Mouse (Mus musculus): ENCODE results near the gene Ly6g6d. TPM values are rescaled to one million over a fixed set of nuclear protein-coding genes. Genes with fewer than 3 reads are reported as not detected.

The Ly6g6d gene
- polyA plus RNA-seq, 1 experiment from 2014 or later: 1.4 TPM

GRCm38 (mm10) chr17:35021842-35022477, 55.9 kb downstream of the Ly6g6d start:
- 59% methylated on average over 6 of the region's 6 CpGs for WGBS
- no peak overlapping the region for H3K9ac ChIP-seq (ENCODE audit: low read depth, low read length)
- DNase-seq (ENCODE audit: low spot score) (no peak), ATAC-seq (ENCODE audit: low read depth) (no peak)
- peaks cover 4% of the 10 kb centered on the region for H3K4me1 ChIP-seq (ENCODE audit: control insufficient read depth, insufficient read depth, low read length)
- H3K4me2 ChIP-seq (ENCODE audit: low read depth, low read length): no peak overlapping the region
- peak overlapping the region; percentile 29; the same call in 1 of the 2 replicates for H3K27ac ChIP-seq (replicated peaks; ENCODE audit: low read depth, low read length)
- H3K4me3 ChIP-seq (ENCODE audit: low read depth, low read length): no peak overlapping the region
- H3K36me3 ChIP-seq (ENCODE audit: control insufficient read depth, insufficient read depth, low read length): no peaks in the 10 kb centered on the region
- no peaks in the 10 kb centered on the region for H3K27me3 ChIP-seq (replicated peaks; ENCODE audit: control insufficient read depth, insufficient read depth, low read length)
- H3K9me3 ChIP-seq (ENCODE audit: control insufficient read depth, low read length): no peaks in the 10 kb centered on the region

Other genes with a start within 250 kb of the Ly6g6d start
- gene Stk19, start 241.1 kb downstream of the Ly6g6d start, polyA plus RNA-seq (2014; fragmentation: Nextera tagmentation; extraction: Ambion mirVana): 21.1 and 21.7 TPM in 2 replicates
- 53.0 and 54.2 TPM in 2 replicates for gene Dxo, start 241.0 kb downstream of the Ly6g6d start, polyA plus RNA-seq (2014; fragmentation: Nextera tagmentation; extraction: Ambion mirVana)
- gene Skiv2l, start 227.9 kb downstream of the Ly6g6d start, polyA plus RNA-seq (2014; fragmentation: Nextera tagmentation; extraction: Ambion mirVana): 38.9 and 46.6 TPM in 2 replicates
- gene Nelfe, start 227.7 kb downstream of the Ly6g6d start, polyA plus RNA-seq (2014; fragmentation: Nextera tagmentation; extraction: Ambion mirVana): 85.8 and 99.8 TPM in 2 replicates
- gene Cfb, start 215.5 kb downstream of the Ly6g6d start, polyA plus RNA-seq (2014; fragmentation: Nextera tagmentation; extraction: Ambion mirVana): 1.8 and 2.2 TPM in 2 replicates
- 0.83 and 1.0 TPM in 2 replicates for gene Zbtb12, start 198.6 kb downstream of the Ly6g6d start, polyA plus RNA-seq (2014; fragmentation: Nextera tagmentation; extraction: Ambion mirVana)
- gene Gm20547, start 196.0 kb downstream of the Ly6g6d start, polyA plus RNA-seq (2014; fragmentation: Nextera tagmentation; extraction: Ambion mirVana): not detected in 2 replicates
- 4.0 and 5.6 TPM in 2 replicates for gene C2, start 179.8 kb downstream of the Ly6g6d start, polyA plus RNA-seq (2014; fragmentation: Nextera tagmentation; extraction: Ambion mirVana)
- 61.0 and 65.7 TPM in 2 replicates for gene Ehmt2, start 179.6 kb downstream of the Ly6g6d start, polyA plus RNA-seq (2014; fragmentation: Nextera tagmentation; extraction: Ambion mirVana)
- 0.14 and 0.53 TPM in 2 replicates for gene Slc44a4, start 163.6 kb downstream of the Ly6g6d start, polyA plus RNA-seq (2014; fragmentation: Nextera tagmentation; extraction: Ambion mirVana)
- 15.0 and 15.4 TPM in 2 replicates for gene Neu1, start 146.8 kb downstream of the Ly6g6d start, polyA plus RNA-seq (2014; fragmentation: Nextera tagmentation; extraction: Ambion mirVana)
- 0.69 and 2.3 TPM in 2 replicates for gene Hspa1b, start 118.8 kb downstream of the Ly6g6d start, polyA plus RNA-seq (2014; fragmentation: Nextera tagmentation; extraction: Ambion mirVana)
- gene Gm20481, start 108.2 kb downstream of the Ly6g6d start, polyA plus RNA-seq (2014; fragmentation: Nextera tagmentation; extraction: Ambion mirVana): not detected in 2 replicates
- 7.3 TPM in 2 replicates for gene Hspa1a, start 105.9 kb downstream of the Ly6g6d start, polyA plus RNA-seq (2014; fragmentation: Nextera tagmentation; extraction: Ambion mirVana)
- gene Hspa1l, start 105.4 kb downstream of the Ly6g6d start, polyA plus RNA-seq (2014; fragmentation: Nextera tagmentation; extraction: Ambion mirVana): 0.99 and 1.0 TPM in 2 replicates
- gene Lsm2, start 96.2 kb downstream of the Ly6g6d start, polyA plus RNA-seq (2014; fragmentation: Nextera tagmentation; extraction: Ambion mirVana): 151 and 159 TPM in 2 replicates
- gene Vars, start 77.1 kb downstream of the Ly6g6d start, polyA plus RNA-seq (2014; fragmentation: Nextera tagmentation; extraction: Ambion mirVana): 80.3 and 87.7 TPM in 2 replicates
- 0.07 and 0.20 TPM in 2 replicates for gene Vwa7, start 61.5 kb downstream of the Ly6g6d start, polyA plus RNA-seq (2014; fragmentation: Nextera tagmentation; extraction: Ambion mirVana)
- 12.2 and 16.5 TPM in 2 replicates for gene Sapcd1, start 50.0 kb downstream of the Ly6g6d start, polyA plus RNA-seq (2014; fragmentation: Nextera tagmentation; extraction: Ambion mirVana)
- gene Msh5, start 31.3 kb downstream of the Ly6g6d start, polyA plus RNA-seq (2014; fragmentation: Nextera tagmentation; extraction: Ambion mirVana): 2.5 and 3.4 TPM in 2 replicates
- gene Clic1, start 28.1 kb downstream of the Ly6g6d start, polyA plus RNA-seq (2014; fragmentation: Nextera tagmentation; extraction: Ambion mirVana): 90.9 and 96.9 TPM in 2 replicates
- 291 and 341 TPM in 2 replicates for gene Ddah2, start 19.0 kb downstream of the Ly6g6d start, polyA plus RNA-seq (2014; fragmentation: Nextera tagmentation; extraction: Ambion mirVana)
- gene Ly6g6c, start 12.7 kb downstream of the Ly6g6d start, polyA plus RNA-seq (2014; fragmentation: Nextera tagmentation; extraction: Ambion mirVana): 9.5 and 21.2 TPM in 2 replicates
- gene Mpig6b, start 11.9 kb downstream of the Ly6g6d start, polyA plus RNA-seq (2014; fragmentation: Nextera tagmentation; extraction: Ambion mirVana): 0.55 and 0.96 TPM in 2 replicates
- 9.4 and 11.8 TPM in 2 replicates for gene Ly6g6e, start 1.2 kb downstream of the Ly6g6d start, polyA plus RNA-seq (2014; fragmentation: Nextera tagmentation; extraction: Ambion mirVana)
- gene Ly6g6f, start 7.5 kb upstream of the Ly6g6d start, polyA plus RNA-seq (2014; fragmentation: Nextera tagmentation; extraction: Ambion mirVana): 0.18 TPM in 1 of 2 replicates, not detected in the other
- 77.2 and 92.3 TPM in 2 replicates for gene Abhd16a, start 11.2 kb upstream of the Ly6g6d start, polyA plus RNA-seq (2014; fragmentation: Nextera tagmentation; extraction: Ambion mirVana)
- not detected in 2 replicates for gene Ly6g5c, start 30.2 kb upstream of the Ly6g6d start, polyA plus RNA-seq (2014; fragmentation: Nextera tagmentation; extraction: Ambion mirVana)
- gene Ly6g5b, start 37.4 kb upstream of the Ly6g6d start, polyA plus RNA-seq (2014; fragmentation: Nextera tagmentation; extraction: Ambion mirVana): 0.41 and 0.70 TPM in 2 replicates
- gene Gpank1, start 43.4 kb upstream of the Ly6g6d start, polyA plus RNA-seq (2014; fragmentation: Nextera tagmentation; extraction: Ambion mirVana): 13.0 and 13.4 TPM in 2 replicates
- gene Csnk2b, start 44.0 kb upstream of the Ly6g6d start, polyA plus RNA-seq (2014; fragmentation: Nextera tagmentation; extraction: Ambion mirVana): 277 and 279 TPM in 2 replicates
- 5.6 and 6.0 TPM in 2 replicates for gene D17H6S53E, start 48.3 kb upstream of the Ly6g6d start, polyA plus RNA-seq (2014; fragmentation: Nextera tagmentation; extraction: Ambion mirVana)
- gene Apom, start 54.0 kb upstream of the Ly6g6d start, polyA plus RNA-seq (2014; fragmentation: Nextera tagmentation; extraction: Ambion mirVana): 0.28 TPM in 1 of 2 replicates, not detected in the other
- 72.2 and 77.3 TPM in 2 replicates for gene Bag6, start 57.1 kb upstream of the Ly6g6d start, polyA plus RNA-seq (2014; fragmentation: Nextera tagmentation; extraction: Ambion mirVana)
- gene Prrc2a, start 86.8 kb upstream of the Ly6g6d start, polyA plus RNA-seq (2014; fragmentation: Nextera tagmentation; extraction: Ambion mirVana): 151 and 172 TPM in 2 replicates
- 16.5 and 17.7 TPM in 2 replicates for gene Aif1, start 98.0 kb upstream of the Ly6g6d start, polyA plus RNA-seq (2014; fragmentation: Nextera tagmentation; extraction: Ambion mirVana)
- gene Lst1, start 110.4 kb upstream of the Ly6g6d start, polyA plus RNA-seq (2014; fragmentation: Nextera tagmentation; extraction: Ambion mirVana): 22.2 and 26.9 TPM in 2 replicates
- 2.0 and 3.3 TPM in 2 replicates for gene Ltb, start 116.4 kb upstream of the Ly6g6d start, polyA plus RNA-seq (2014; fragmentation: Nextera tagmentation; extraction: Ambion mirVana)
- gene Tnf, start 123.9 kb upstream of the Ly6g6d start, polyA plus RNA-seq (2014; fragmentation: Nextera tagmentation; extraction: Ambion mirVana): 0.62 and 0.74 TPM in 2 replicates
- 0.34 and 0.40 TPM in 2 replicates for gene Lta, start 127.3 kb upstream of the Ly6g6d start, polyA plus RNA-seq (2014; fragmentation: Nextera tagmentation; extraction: Ambion mirVana)
- 0.47 TPM in 1 of 2 replicates, not detected in the other for gene Gm16181, start 142.8 kb upstream of the Ly6g6d start, polyA plus RNA-seq (2014; fragmentation: Nextera tagmentation; extraction: Ambion mirVana)
- gene Atp6v1g2, start 155.6 kb upstream of the Ly6g6d start, polyA plus RNA-seq (2014; fragmentation: Nextera tagmentation; extraction: Ambion mirVana): 5.1 and 5.2 TPM in 2 replicates
- gene Nfkbil1, start 157.7 kb upstream of the Ly6g6d start, polyA plus RNA-seq (2014; fragmentation: Nextera tagmentation; extraction: Ambion mirVana): 3.3 and 4.8 TPM in 2 replicates
- 347 and 431 TPM in 2 replicates for gene Ddx39b, start 163.7 kb upstream of the Ly6g6d start, polyA plus RNA-seq (2014; fragmentation: Nextera tagmentation; extraction: Ambion mirVana)
- 46.9 and 51.7 TPM in 2 replicates for gene H2-D1, start 184.7 kb upstream of the Ly6g6d start, polyA plus RNA-seq (2014; fragmentation: Nextera tagmentation; extraction: Ambion mirVana)
- 0.25 TPM in 1 of 2 replicates, not detected in the other for gene H2-Q1, start 242.3 kb upstream of the Ly6g6d start, polyA plus RNA-seq (2014; fragmentation: Nextera tagmentation; extraction: Ambion mirVana)

Data from embryonic facial prominence, embryonic 14.5 days (tissue).